27 mouse cellular contexts compared by ENCODE assay signal in the genomic region with DNA sequence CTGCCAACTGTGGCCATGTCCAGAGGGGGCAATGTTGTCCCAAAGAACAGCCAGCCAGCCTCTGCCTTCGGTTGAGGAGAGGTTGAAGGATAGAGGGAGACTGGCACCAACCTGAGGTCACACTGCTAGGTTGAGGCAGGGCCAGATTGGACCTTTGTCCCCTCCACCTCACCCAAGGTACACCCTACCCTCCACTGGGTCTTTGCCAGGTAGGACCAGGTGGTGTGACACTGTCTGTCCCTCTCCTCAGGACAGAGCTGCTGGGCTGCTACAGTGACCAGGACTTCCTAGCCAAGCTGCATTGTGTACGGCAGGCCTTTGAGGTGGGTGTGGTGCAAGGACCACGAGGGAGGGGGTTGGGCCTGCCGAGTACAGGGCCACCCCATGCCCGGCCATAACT. TPM values are rescaled to one million over a fixed set of nuclear protein-coding genes. Genes with fewer than 3 reads are reported as not detected.
A peak's percentile ranks its signal among the peaks of the same experiment; 100 is the strongest.
DNase-seq lines count a peak whose midpoint lies in the region; ATAC-seq and TF ChIP-seq lines count a peak whose summit lies in the region.
"Had no signal": no experiment of that assay in that cellular context is flagged by ENCODE, and none has a peak within 500 bp of the region (broad histone marks: within the 10 kb centered on the region; RNA-seq: fewer than 3 reads in every experiment).

No protein-coding gene starts in this region.

- no peak overlapping the region for H3K27ac ChIP-seq in heart, embryonic 12.5 days (ENCODE audit: poor library complexity, severe bottlenecking)
- no peak overlapping the region for H3K27ac ChIP-seq in liver, embryonic 14.5 days
- peak overlapping the region; percentile 77 for H3K27ac ChIP-seq in brown adipose tissue, adult 24 weeks (replicated peaks; ENCODE audit: low read depth, low read length)
- H3K27ac ChIP-seq in stomach, postnatal 0 days (replicated peaks) = no peak overlapping the region
- H3K27ac ChIP-seq: embryonic facial prominence, embryonic 12.5 days; forebrain, embryonic 10.5 days; forebrain, embryonic 15.5 days; hindbrain, embryonic 12.5 days; limb, embryonic 10.5 days; limb, embryonic 15.5 days; macrophage; midbrain, embryonic 10.5 days; midbrain, embryonic 15.5 days had no signal

- no peaks in the 10 kb centered on the region for H3K27me3 ChIP-seq in heart, embryonic 12.5 days (replicated peaks)
- H3K27me3 ChIP-seq in liver, embryonic 14.5 days (ENCODE audit: control insufficient read depth, insufficient read depth, low read length) = no peaks in the 10 kb centered on the region
- H3K27me3 ChIP-seq in stomach, postnatal 0 days (ENCODE audit: control insufficient read depth, insufficient read depth, low read length) = no peaks in the 10 kb centered on the region
- H3K27me3 ChIP-seq: embryonic facial prominence, embryonic 12.5 days; forebrain, embryonic 15.5 days; hindbrain, embryonic 12.5 days; limb, embryonic 15.5 days; midbrain, embryonic 15.5 days had no signal

- no peak overlapping the region for H3K9ac ChIP-seq in heart, embryonic 12.5 days
- no peak overlapping the region for H3K9ac ChIP-seq in liver, embryonic 14.5 days (replicated peaks)
- no peak overlapping the region for H3K9ac ChIP-seq in stomach, postnatal 0 days (ENCODE audit: low read length)
- H3K9ac ChIP-seq: embryonic facial prominence, embryonic 12.5 days; forebrain, embryonic 15.5 days; hindbrain, embryonic 12.5 days; limb, embryonic 15.5 days; midbrain, embryonic 15.5 days had no signal

- TF ChIP-seq CTCF in liver, embryonic 14.5 days (IDR thresholded peaks at IDR 0.05; ENCODE audit: low read depth) = peak; percentile 47
- TF ChIP-seq CTCF in stomach, postnatal 0 days (IDR thresholded peaks at IDR 0.05; ENCODE audit: low read depth) = no peak

- H3K4me3 ChIP-seq in heart, embryonic 12.5 days = no peak overlapping the region
- no peak overlapping the region for H3K4me3 ChIP-seq in liver, embryonic 14.5 days (ENCODE audit: insufficient read depth in 1 of 2, low read depth in 2 of 2, low read length in 2 of 2)
- no peak overlapping the region for H3K4me3 ChIP-seq in brown adipose tissue, adult 24 weeks (ENCODE audit: insufficient read depth, low read depth, low read length)
- H3K4me3 ChIP-seq in stomach, postnatal 0 days (ENCODE audit: low read depth, low read length) = no peak overlapping the region
- H3K4me3 ChIP-seq: embryonic facial prominence, embryonic 12.5 days; forebrain, embryonic 10.5 days; forebrain, embryonic 15.5 days; hindbrain, embryonic 12.5 days; limb, embryonic 10.5 days; limb, embryonic 15.5 days; midbrain, embryonic 10.5 days; midbrain, embryonic 15.5 days had no signal

- peaks cover 96% of the 10 kb centered on the region for H3K36me3 ChIP-seq in heart, embryonic 12.5 days
- H3K36me3 ChIP-seq in liver, embryonic 14.5 days (replicated peaks; ENCODE audit: control insufficient read depth, insufficient read depth, low read depth) = peaks cover 16% of the 10 kb centered on the region
- peaks cover 24% of the 10 kb centered on the region for H3K36me3 ChIP-seq in stomach, postnatal 0 days (ENCODE audit: control insufficient read depth, insufficient read depth, low read length)

- H3K9me3 ChIP-seq in heart, embryonic 12.5 days (replicated peaks) = no peaks in the 10 kb centered on the region
- H3K9me3 ChIP-seq in liver, embryonic 14.5 days (ENCODE audit: control insufficient read depth, low read length) = no peaks in the 10 kb centered on the region
- H3K9me3 ChIP-seq in stomach, postnatal 0 days (ENCODE audit: control insufficient read depth, low read length) = no peaks in the 10 kb centered on the region
- H3K9me3 ChIP-seq: embryonic facial prominence, embryonic 12.5 days; forebrain, embryonic 10.5 days; forebrain, embryonic 15.5 days; hindbrain, embryonic 12.5 days; limb, embryonic 10.5 days; limb, embryonic 15.5 days; midbrain, embryonic 10.5 days; midbrain, embryonic 15.5 days had no signal

- WGBS in heart, embryonic 12.5 days = 84% methylated on average over 5 of the region's 5 CpGs
- 74% methylated on average over 5 of the region's 5 CpGs for WGBS in liver, embryonic 14.5 days (ENCODE audit: insufficient replicate concordance)
- WGBS in stomach, postnatal 0 days = 82% methylated on average over 5 of the region's 5 CpGs

- no peak for TF ChIP-seq EP300 in liver, embryonic 14.5 days (IDR thresholded peaks at IDR 0.05; ENCODE audit: low read depth)
- TF ChIP-seq EP300 in stomach, postnatal 0 days (optimal IDR thresholded peaks at IDR 0.05) = no peak

- no peaks in the 10 kb centered on the region for H3K4me1 ChIP-seq in heart, embryonic 12.5 days (replicated peaks)
- peaks cover 8 to 23% of the 10 kb centered on the region in 2 experiments for H3K4me1 ChIP-seq in liver, embryonic 14.5 days (replicated peaks; ENCODE audit: control insufficient read depth in 2 of 2, insufficient read depth in 2 of 2, low read length in 1 of 2)
- peaks cover 16% of the 10 kb centered on the region for H3K4me1 ChIP-seq in brown adipose tissue, adult 24 weeks (ENCODE audit: control insufficient read depth, insufficient read depth, insufficient read length, low read length)
- no peaks in the 10 kb centered on the region for H3K4me1 ChIP-seq in stomach, postnatal 0 days (replicated peaks; ENCODE audit: control insufficient read depth, insufficient read depth)
- H3K4me1 ChIP-seq: embryonic facial prominence, embryonic 12.5 days; forebrain, embryonic 10.5 days; forebrain, embryonic 15.5 days; hindbrain, embryonic 12.5 days; limb, embryonic 10.5 days; limb, embryonic 15.5 days; midbrain, embryonic 10.5 days; midbrain, embryonic 15.5 days had no signal

- no peak for DNase-seq in heart, adult 9 months (ENCODE audit: low spot score in 2 of 2)
- no peak for DNase-seq in liver, embryonic 14.5 days (ENCODE audit: low read depth in 3 of 3, low spot score in 3 of 3)
- DNase-seq in liver = no peak
- no peak for DNase-seq in stomach, postnatal 0 days (ENCODE audit: low spot score)
- DNase-seq: adrenal gland, postnatal 25 days; B cell, adult 2 months; cerebellum, adult 9-10 months; cerebellum, postnatal 36 days; gastrocnemius, postnatal 25 days; heart, adult 11 months; kidney, adult 9 months; kidney, postnatal 10 days; lung, adult 2 months; lung, postnatal 10 days; right cerebral cortex, postnatal 25 days; thymus, postnatal 4 days had no signal

- H3K4me2 ChIP-seq in heart, embryonic 12.5 days = no peak overlapping the region
- no peak overlapping the region for H3K4me2 ChIP-seq in liver, embryonic 14.5 days (ENCODE audit: low read depth)
- H3K4me2 ChIP-seq in stomach, postnatal 0 days (replicated peaks; ENCODE audit: low read depth) = no peak overlapping the region
- H3K4me2 ChIP-seq: embryonic facial prominence, embryonic 12.5 days; forebrain, embryonic 15.5 days; hindbrain, embryonic 12.5 days; limb, embryonic 15.5 days; midbrain, embryonic 15.5 days had no signal

- ATAC-seq in heart, embryonic 12.5 days (ENCODE audit: insufficient number of reproducible peaks, low FRiP score) = 0 out of 2 replicates have a peak, but pooled peaks have one; percentile 1
- no peak for ATAC-seq in liver, embryonic 14.5 days (ENCODE audit: insufficient read depth)
- peak; percentile 13; the same call in 1 of the 2 replicates for ATAC-seq in stomach, postnatal 0 days (ENCODE audit: low FRiP score, low TSS enrichment)
- ATAC-seq: forebrain, embryonic 15.5 days; midbrain, embryonic 15.5 days had no signal

RNA-seq across cellular contexts. Expression of a gene that starts 13.7 kb away (rescaled TPM):
- 32.7 and 33.6 TPM in 2 replicates for polyA plus RNA-seq in heart, embryonic 12.5 days (2016; fragmentation: Nextera tagmentation; extraction: Ambion mirVana)
- 6.1 and 6.9 TPM in 2 replicates for polyA plus RNA-seq in liver, embryonic 14.5 days (2012; rRNA removed)
- polyA plus RNA-seq in liver, embryonic 14.5 days (2014; fragmentation: Nextera tagmentation; extraction: Ambion mirVana) = 5.3 and 5.8 TPM in 2 replicates
- polyA plus RNA-seq in brown adipose tissue, adult 24 weeks (2012; ENCODE audit: insufficient read depth, insufficient read length, missing spikeins) = 77.1 and 78.5 TPM in 2 replicates
- 16.8 and 17.8 TPM in 2 replicates for polyA plus RNA-seq in stomach, postnatal 0 days (2015; fragmentation: Nextera tagmentation; extraction: Ambion mirVana)

RNA-seq across cellular contexts. Expression of a gene that starts 14.3 kb away (rescaled TPM):
- 21.9 and 22.2 TPM in 2 replicates for polyA plus RNA-seq in heart, embryonic 12.5 days (2016; fragmentation: Nextera tagmentation; extraction: Ambion mirVana)
- polyA plus RNA-seq in liver, embryonic 14.5 days (2012; rRNA removed) = 17.0 and 23.1 TPM in 2 replicates
- polyA plus RNA-seq in liver, embryonic 14.5 days (2014; fragmentation: Nextera tagmentation; extraction: Ambion mirVana) = 13.5 and 17.4 TPM in 2 replicates
- 10.4 and 13.8 TPM in 2 replicates for polyA plus RNA-seq in brown adipose tissue, adult 24 weeks (2012; ENCODE audit: insufficient read depth, insufficient read length, missing spikeins)
- 29.8 and 32.9 TPM in 2 replicates for polyA plus RNA-seq in stomach, postnatal 0 days (2015; fragmentation: Nextera tagmentation; extraction: Ambion mirVana)

RNA-seq across cellular contexts. Expression of a gene that starts 18.6 kb away (rescaled TPM):
- polyA plus RNA-seq in heart, embryonic 12.5 days (2016; fragmentation: Nextera tagmentation; extraction: Ambion mirVana) = 117 and 130 TPM in 2 replicates
- 22.2 and 23.1 TPM in 2 replicates for polyA plus RNA-seq in liver, embryonic 14.5 days (2012; rRNA removed)
- polyA plus RNA-seq in liver, embryonic 14.5 days (2014; fragmentation: Nextera tagmentation; extraction: Ambion mirVana) = 13.6 and 15.4 TPM in 2 replicates
- polyA plus RNA-seq in brown adipose tissue, adult 24 weeks (2012; ENCODE audit: insufficient read depth, insufficient read length, missing spikeins) = 66.4 and 76.9 TPM in 2 replicates
- 84.9 and 102 TPM in 2 replicates for polyA plus RNA-seq in stomach, postnatal 0 days (2015; fragmentation: Nextera tagmentation; extraction: Ambion mirVana)

RNA-seq across cellular contexts. Expression of a gene that starts 37.9 kb away (rescaled TPM):
- 67.9 and 74.2 TPM in 2 replicates for polyA plus RNA-seq in heart, embryonic 12.5 days (2016; fragmentation: Nextera tagmentation; extraction: Ambion mirVana)
- polyA plus RNA-seq in liver, embryonic 14.5 days (2012; rRNA removed) = 14.6 and 15.0 TPM in 2 replicates
- polyA plus RNA-seq in liver, embryonic 14.5 days (2014; fragmentation: Nextera tagmentation; extraction: Ambion mirVana) = 27.4 and 27.9 TPM in 2 replicates
- polyA plus RNA-seq in brown adipose tissue, adult 24 weeks (2012; ENCODE audit: insufficient read depth, insufficient read length, missing spikeins) = 378 and 560 TPM in 2 replicates
- 22.0 and 25.9 TPM in 2 replicates for polyA plus RNA-seq in stomach, postnatal 0 days (2015; fragmentation: Nextera tagmentation; extraction: Ambion mirVana)

RNA-seq across cellular contexts. Expression of a gene that starts 38.1 kb away (rescaled TPM):
- polyA plus RNA-seq in heart, embryonic 12.5 days (2016; fragmentation: Nextera tagmentation; extraction: Ambion mirVana) = 107 and 115 TPM in 2 replicates
- 78.2 and 103 TPM in 2 replicates for polyA plus RNA-seq in liver, embryonic 14.5 days (2012; rRNA removed)
- 63.3 and 63.5 TPM in 2 replicates for polyA plus RNA-seq in liver, embryonic 14.5 days (2014; fragmentation: Nextera tagmentation; extraction: Ambion mirVana)
- polyA plus RNA-seq in brown adipose tissue, adult 24 weeks (2012; ENCODE audit: insufficient read depth, insufficient read length, missing spikeins) = 83.8 and 94.3 TPM in 2 replicates
- polyA plus RNA-seq in stomach, postnatal 0 days (2015; fragmentation: Nextera tagmentation; extraction: Ambion mirVana) = 76.6 and 79.6 TPM in 2 replicates
